In the genomic region with DNA sequence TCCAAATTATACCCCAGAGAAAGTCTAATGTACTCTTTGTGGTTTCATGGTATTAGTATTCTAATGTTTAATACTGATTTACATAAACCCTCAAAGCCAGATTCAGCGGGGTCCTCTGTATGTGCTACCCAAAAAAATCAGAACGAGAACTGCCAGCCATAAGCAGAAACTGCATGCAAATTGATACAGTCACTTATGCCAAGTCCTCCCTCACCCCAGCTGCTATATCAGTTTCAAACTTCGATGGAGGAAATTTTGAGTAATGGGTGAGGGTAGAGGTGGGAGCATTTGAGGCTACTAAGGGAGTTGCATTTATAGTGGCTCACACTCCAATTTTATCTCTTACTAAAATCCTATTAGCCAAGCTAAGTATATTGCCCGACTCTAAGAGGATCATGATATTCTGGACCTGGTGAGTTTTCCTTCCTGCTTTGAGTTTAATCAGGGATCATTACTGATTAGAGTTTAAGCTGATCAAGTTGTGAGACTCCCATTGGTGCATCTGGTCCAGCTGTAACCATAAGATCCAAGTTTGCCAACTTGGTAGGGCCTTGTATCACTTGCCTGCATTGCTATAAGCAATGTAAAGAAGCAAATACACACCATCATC, we compare ENCODE assay signal across 25 mouse cellular contexts.
DNase-seq lines count a peak whose midpoint lies in the region; ATAC-seq and TF ChIP-seq lines count a peak whose summit lies in the region.
"Had no signal": no experiment of that assay in that cellular context is flagged by ENCODE, and none has a peak within 500 bp of the region (broad histone marks: within the 10 kb centered on the region; RNA-seq: fewer than 3 reads in every experiment).

No protein-coding gene starts in this region.

- H3K4me2 ChIP-seq in forebrain, embryonic 14.5 days (ENCODE audit: low read length): no peak overlapping the region
- H3K4me2 ChIP-seq: forebrain, embryonic 13.5 days; heart, embryonic 13.5 days; hindbrain, embryonic 13.5 days; limb, embryonic 15.5 days; midbrain, embryonic 13.5 days; neural tube, embryonic 13.5 days; stomach, embryonic 15.5 days had no signal

- no peak for TF ChIP-seq CTCF in layer of hippocampus, adult 2 months (conservative IDR thresholded peaks at IDR 0.05)

- no peak overlapping the region for H3K4me3 ChIP-seq in forebrain, embryonic 14.5 days (ENCODE audit: low read depth, low read length)
- H3K4me3 ChIP-seq in forebrain, embryonic 10.5 days: no peak overlapping the region
- no peak overlapping the region for H3K4me3 ChIP-seq in layer of hippocampus, adult 2 months
- H3K4me3 ChIP-seq: forebrain, embryonic 13.5 days; heart, embryonic 13.5 days; hindbrain, embryonic 13.5 days; limb, embryonic 15.5 days; midbrain, embryonic 13.5 days; neural tube, embryonic 13.5 days; stomach, embryonic 15.5 days had no signal

- no peaks in the 10 kb centered on the region for H3K27me3 ChIP-seq in forebrain, embryonic 14.5 days (replicated peaks; ENCODE audit: control insufficient read depth, insufficient read depth, low read length)
- H3K27me3 ChIP-seq in forebrain, embryonic 10.5 days (ENCODE audit: poor library complexity, severe bottlenecking): no peaks in the 10 kb centered on the region
- H3K27me3 ChIP-seq: forebrain, embryonic 13.5 days; heart, embryonic 13.5 days; hindbrain, embryonic 13.5 days; limb, embryonic 15.5 days; midbrain, embryonic 13.5 days; neural tube, embryonic 13.5 days; stomach, embryonic 15.5 days had no signal

- peak; percentile 18 for DNase-seq in forebrain, embryonic 14.5 days (ENCODE audit: low spot score)
- DNase-seq in forebrain, embryonic 10.5 days (ENCODE audit: extremely low spot score, low spot score): no peak
- peak; percentile 18 for DNase-seq in right cerebral cortex, adult 18-20 months
- no peak for DNase-seq in right cerebral cortex, postnatal 14 days
- peak; percentile 63 to 72 for DNase-seq in layer of hippocampus, adult 2 months (ENCODE audit: low spot score in 2 of 2)
- peak; percentile 77 for DNase-seq in retina, postnatal 1 day
- DNase-seq in adrenal gland, adult 8-10 months: no peak
- DNase-seq in kidney, adult 8-10 months: no peak
- DNase-seq: adrenal gland, postnatal 25 days; cerebellum, adult 2 months; cerebellum, postnatal 36 days; gastrocnemius, postnatal 10 days; heart, adult 18-20 months; thymus, postnatal 14 days had no signal

- no peak overlapping the region for H3K27ac ChIP-seq in forebrain, embryonic 14.5 days (ENCODE audit: low read depth, low read length)
- no peak overlapping the region for H3K27ac ChIP-seq in forebrain, embryonic 10.5 days
- H3K27ac ChIP-seq in layer of hippocampus, adult 2 months: peak overlapping the region; percentile 87
- H3K27ac ChIP-seq: forebrain, embryonic 13.5 days; heart, embryonic 13.5 days; hindbrain, embryonic 13.5 days; limb, embryonic 15.5 days; midbrain, embryonic 13.5 days; neural tube, embryonic 13.5 days; stomach, embryonic 15.5 days had no signal

- no peak overlapping the region for H3K9ac ChIP-seq in forebrain, embryonic 14.5 days (ENCODE audit: low read length)
- H3K9ac ChIP-seq: forebrain, embryonic 13.5 days; heart, embryonic 13.5 days; hindbrain, embryonic 13.5 days; limb, embryonic 15.5 days; midbrain, embryonic 13.5 days; neural tube, embryonic 13.5 days; stomach, embryonic 15.5 days had no signal

- H3K4me1 ChIP-seq in forebrain, embryonic 14.5 days (ENCODE audit: control insufficient read depth, insufficient read depth, low read length): no peaks in the 10 kb centered on the region
- no peaks in the 10 kb centered on the region for H3K4me1 ChIP-seq in forebrain, embryonic 10.5 days
- H3K4me1 ChIP-seq: forebrain, embryonic 13.5 days; heart, embryonic 13.5 days; hindbrain, embryonic 13.5 days; limb, embryonic 15.5 days; midbrain, embryonic 13.5 days; neural tube, embryonic 13.5 days; stomach, embryonic 15.5 days had no signal

- 70% methylated on average over 4 of the region's 4 CpGs for WGBS in forebrain, embryonic 14.5 days
- WGBS in forebrain, embryonic 10.5 days: 86% methylated on average over 4 of the region's 4 CpGs

- H3K9me3 ChIP-seq in forebrain, embryonic 14.5 days (replicated peaks; ENCODE audit: control insufficient read depth, low read length): no peaks in the 10 kb centered on the region
- H3K9me3 ChIP-seq in forebrain, embryonic 10.5 days: no peaks in the 10 kb centered on the region
- H3K9me3 ChIP-seq: forebrain, embryonic 13.5 days; heart, embryonic 13.5 days; hindbrain, embryonic 13.5 days; limb, embryonic 15.5 days; midbrain, embryonic 13.5 days; neural tube, embryonic 13.5 days; stomach, embryonic 15.5 days had no signal

- ATAC-seq in forebrain, embryonic 14.5 days: no peak
- ATAC-seq: activated CD4-positive, CD25-positive, alpha-beta regulatory T cell, adult 4 months; CD4-positive, CD25-positive, alpha-beta regulatory T cell, adult 4 months; forebrain, embryonic 13.5 days; lung, postnatal 0 days; midbrain, embryonic 13.5 days had no signal

- no peaks in the 10 kb centered on the region for H3K36me3 ChIP-seq in forebrain, embryonic 14.5 days (ENCODE audit: control insufficient read depth, insufficient read depth, low read length)
- no peaks in the 10 kb centered on the region for H3K36me3 ChIP-seq in forebrain, embryonic 10.5 days (replicated peaks)
- H3K36me3 ChIP-seq: G1E; heart, embryonic 13.5 days; hindbrain, embryonic 13.5 days; limb, embryonic 15.5 days; midbrain, embryonic 13.5 days; neural tube, embryonic 13.5 days; stomach, embryonic 15.5 days had no signal

Comparison
In these comparisons a context has a peak if more than half of its experiments do, and no peak if none do; other contexts are left out.
1. DNase-seq: peak in forebrain, embryonic 14.5 days (single experiment), right cerebral cortex, adult 18-20 months (single experiment), layer of hippocampus, adult 2 months (2 of 2) and retina, postnatal 1 day (single experiment); none in forebrain, embryonic 10.5 days (single experiment), right cerebral cortex, postnatal 14 days (single experiment), adrenal gland, adult 8-10 months (single experiment) and kidney, adult 8-10 months (0 of 2).